Mouse (Mus musculus): ENCODE data around the gene Eid1. TPM values are rescaled to one million over a fixed set of nuclear protein-coding genes. Genes with fewer than 3 reads are reported as not detected.

Eid1 gene
- polyA plus RNA-seq, 1 experiment from 2014 or later: 397 TPM

DNA sequence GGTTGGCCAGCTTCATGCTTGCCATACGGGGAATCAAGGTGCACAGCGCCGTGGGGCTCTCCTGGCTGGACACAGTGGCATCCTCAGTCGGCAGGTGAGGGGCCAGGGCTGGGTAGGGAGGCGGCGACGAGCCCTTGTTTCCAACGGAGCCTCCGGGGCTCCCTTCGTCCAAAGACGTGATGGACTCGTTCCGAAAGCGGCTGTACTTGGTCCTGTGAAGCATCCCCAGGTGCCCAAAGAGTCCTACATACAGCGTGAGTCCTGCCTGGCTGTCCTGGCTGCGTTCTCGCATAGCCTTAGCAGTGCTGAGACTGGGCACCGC lies 50.2 kb downstream of the Eid1 start:
- Histone ChIP-seq H3K4me2 (peak overlapping the region; percentile 100), H3K27ac (0 out of 2 replicates have a peak overlapping the region, but pooled peaks have one; percentile 78), H3K9ac (peak overlapping the region; percentile 69), H3K36me3 (replicated peaks) (no peaks in the 10 kb centered on the region), H3K27me3 (replicated peaks) (peaks cover 15% of the 10 kb centered on the region), H3K4me1 (peaks cover 25% of the 10 kb centered on the region), H3K4me3 (peak overlapping the region; percentile 54), H3K9me3 (no peaks in the 10 kb centered on the region)
- no peak for ATAC-seq (replicated peaks)
- under 1% methylated on average over 18 of the region's 18 CpGs for WGBS

DNA sequence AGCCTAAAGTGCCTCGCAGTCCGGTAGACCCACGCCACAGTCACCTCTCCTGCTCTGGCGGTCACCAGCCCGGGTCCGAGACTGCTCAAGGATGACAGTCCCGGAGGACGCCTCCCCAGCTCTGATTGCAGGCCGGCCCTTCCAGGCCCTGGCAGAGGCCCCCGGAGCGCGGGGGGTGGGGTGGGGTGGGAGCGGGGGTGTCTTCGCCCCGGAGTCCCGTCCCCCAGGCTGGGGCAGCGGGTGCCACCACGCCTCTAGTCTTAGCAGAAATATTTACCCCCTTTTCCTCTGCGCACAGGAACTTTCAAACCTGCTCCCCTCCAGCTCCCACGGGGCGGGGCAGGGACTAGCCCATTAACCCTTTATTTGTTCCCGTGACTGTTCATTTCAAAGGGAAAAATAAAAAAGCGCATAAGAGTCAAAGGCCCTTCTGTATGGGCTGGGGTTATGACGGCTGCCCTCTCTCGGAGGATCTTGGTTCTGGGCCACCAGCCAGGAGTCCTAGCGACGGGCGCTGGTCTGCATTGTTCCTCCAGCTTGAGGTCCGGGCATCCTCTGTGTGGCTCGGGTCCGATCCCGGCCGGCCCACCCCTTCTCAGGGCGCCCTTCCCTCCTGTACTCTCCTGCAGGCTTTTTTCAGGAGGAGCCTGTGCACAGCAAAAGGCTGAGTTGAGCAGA lies 50.7 kb downstream of the Eid1 start:
- no peaks in the 10 kb centered on the region for H3K36me3 ChIP-seq (replicated peaks)
- no peaks in the 10 kb centered on the region for H3K9me3 ChIP-seq
- peak; percentile 85 for ATAC-seq (replicated peaks)
- H3K27ac ChIP-seq: peak overlapping the region; percentile 78
- H3K9ac ChIP-seq: peak overlapping the region; percentile 69
- peak overlapping the region; percentile 54 for H3K4me3 ChIP-seq
- H3K4me2 ChIP-seq: peak overlapping the region; percentile 100
- WGBS: 1% methylated on average over 33 of the region's 34 CpGs
- H3K4me1 ChIP-seq: peaks cover 25% of the 10 kb centered on the region
- peaks cover 15% of the 10 kb centered on the region for H3K27me3 ChIP-seq (replicated peaks)

DNA sequence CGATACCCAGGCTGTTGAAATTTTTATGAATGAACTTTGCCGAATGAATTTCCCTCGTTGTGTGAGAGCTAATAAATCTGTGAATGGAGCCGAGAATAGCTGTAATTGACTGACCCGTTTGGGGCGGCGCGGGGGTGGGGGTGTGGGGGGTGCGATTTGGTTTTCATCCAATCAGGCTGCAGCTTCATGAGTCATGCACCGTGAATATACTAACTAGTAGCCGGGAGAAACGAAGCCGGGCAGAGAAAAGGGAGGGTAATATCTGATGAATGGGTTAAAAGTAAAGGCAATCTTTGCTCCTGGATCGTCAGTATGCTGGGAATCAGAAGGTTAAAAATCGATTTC lies 51.2 kb downstream of the Eid1 start, which contains the start of gene Shc4:
Gene Shc4 (minus strand): TSS at position 63 of the 345 bp plus-strand sequence.
- ATAC-seq (replicated peaks): peak; percentile 90
- Histone ChIP-seq H3K4me3 (peak within 1 kb of the TSS; percentile 54), H3K4me2 (peak within 1 kb of the TSS; percentile 100), H3K4me1 (peaks cover 25% of the 10 kb centered on the region), H3K9ac (peak within 1 kb of the TSS; percentile 69), H3K9me3 (no peaks in the 10 kb centered on the region), H3K27me3 (replicated peaks) (peaks cover 15% of the 10 kb centered on the region), H3K36me3 (replicated peaks) (no peaks in the 10 kb centered on the region), H3K27ac (peak within 1 kb of the TSS; percentile 78)
- WGBS: under 1% methylated on average over 15 of the region's 15 CpGs

Other genes starting within 250 kb of the Eid1 start
- 0.09 and 0.10 TPM in 2 replicates for gene Gm9913, start 168.0 kb upstream of the Eid1 start, polyA plus RNA-seq (2015; fragmentation: Nextera tagmentation; extraction: Ambion mirVana)
- 2.5 and 2.7 TPM in 2 replicates for gene Fbn1, start 165.1 kb upstream of the Eid1 start, polyA plus RNA-seq (2015; fragmentation: Nextera tagmentation; extraction: Ambion mirVana)
- gene Cep152, start 48.0 kb upstream of the Eid1 start, polyA plus RNA-seq (2015; fragmentation: Nextera tagmentation; extraction: Ambion mirVana): 2.8 and 3.0 TPM in 2 replicates
- gene Shc4, start 51.1 kb downstream of the Eid1 start, polyA plus RNA-seq (2015; fragmentation: Nextera tagmentation; extraction: Ambion mirVana): 3.6 and 3.7 TPM in 2 replicates
- 30.5 and 32.7 TPM in 2 replicates for gene Secisbp2l, start 109.8 kb downstream of the Eid1 start, polyA plus RNA-seq (2015; fragmentation: Nextera tagmentation; extraction: Ambion mirVana)
- gene Galk2, start 186.0 kb downstream of the Eid1 start, polyA plus RNA-seq (2015; fragmentation: Nextera tagmentation; extraction: Ambion mirVana): 31.4 and 31.8 TPM in 2 replicates
- 58.0 and 58.1 TPM in 2 replicates for gene Cops2, start 186.0 kb downstream of the Eid1 start, polyA plus RNA-seq (2015; fragmentation: Nextera tagmentation; extraction: Ambion mirVana)